Mouse (Mus musculus): ENCODE data around the gene Gm20604. TPM values are rescaled to one million over a fixed set of nuclear protein-coding genes. Genes with fewer than 3 reads are reported as not detected.

Gene Gm20604
- polyA plus RNA-seq, 1 experiment from 2014 or later = 31.0 TPM

Other genes with a start within 250 kb of the Gm20604 start
- 6.2 and 6.6 TPM in 2 replicates for gene Chga, start 203.7 kb downstream of the Gm20604 start, polyA plus RNA-seq (2016; fragmentation: Nextera tagmentation; extraction: Ambion mirVana)
- gene Itpk1, start 53.7 kb downstream of the Gm20604 start, polyA plus RNA-seq (2016; fragmentation: Nextera tagmentation; extraction: Ambion mirVana) = 13.7 and 17.7 TPM in 2 replicates
- 35.4 and 36.9 TPM in 2 replicates for gene Moap1, start 15.0 kb downstream of the Gm20604 start, polyA plus RNA-seq (2016; fragmentation: Nextera tagmentation; extraction: Ambion mirVana)
- 9.7 and 11.2 TPM in 2 replicates for gene Tmem251, start 14.9 kb downstream of the Gm20604 start, polyA plus RNA-seq (2016; fragmentation: Nextera tagmentation; extraction: Ambion mirVana)
- not detected in 2 replicates for gene Gm28051, start 907 bp downstream of the Gm20604 start, polyA plus RNA-seq (2016; fragmentation: Nextera tagmentation; extraction: Ambion mirVana)
- gene Gon7, start 869 bp downstream of the Gm20604 start, polyA plus RNA-seq (2016; fragmentation: Nextera tagmentation; extraction: Ambion mirVana) = 49.3 and 53.7 TPM in 2 replicates
- 53.1 and 58.9 TPM in 2 replicates for gene Ubr7, start 705 bp downstream of the Gm20604 start, polyA plus RNA-seq (2016; fragmentation: Nextera tagmentation; extraction: Ambion mirVana)
- 17.6 and 19.5 TPM in 2 replicates for gene Btbd7, start 119.8 kb upstream of the Gm20604 start, polyA plus RNA-seq (2016; fragmentation: Nextera tagmentation; extraction: Ambion mirVana)
- gene Cox8c, start 140.6 kb upstream of the Gm20604 start, polyA plus RNA-seq (2016; fragmentation: Nextera tagmentation; extraction: Ambion mirVana) = not detected in 2 replicates
- 0.33 and 0.57 TPM in 2 replicates for gene Unc79, start 190.2 kb upstream of the Gm20604 start, polyA plus RNA-seq (2016; fragmentation: Nextera tagmentation; extraction: Ambion mirVana)

All from embryonic facial prominence, embryonic 10.5 days (tissue).